In the genomic region with DNA sequence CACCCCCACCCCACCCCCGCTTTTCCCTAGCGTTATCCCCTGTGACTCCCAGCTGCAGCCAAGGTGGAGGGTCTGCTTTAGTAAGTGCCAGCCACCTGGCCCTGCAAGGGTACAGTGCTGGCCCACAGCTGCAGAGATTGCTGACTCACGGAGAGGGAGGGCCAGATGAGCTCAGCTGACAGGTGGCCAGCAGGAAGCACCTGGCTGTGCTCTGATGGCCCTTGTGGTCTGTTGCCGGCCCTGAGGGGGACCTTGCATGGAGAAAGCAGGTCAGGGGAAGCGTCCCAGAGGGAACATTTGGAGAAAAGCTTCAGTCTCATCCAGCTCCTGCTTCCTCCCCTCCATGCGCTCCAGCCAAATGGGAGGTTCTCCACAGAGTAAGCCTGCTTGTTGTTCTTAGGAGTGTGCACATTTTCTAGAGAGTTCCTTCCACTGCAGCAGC, we compare ENCODE assay signal across 8 mouse cellular contexts.
DNase-seq lines count a peak whose midpoint lies in the region; ATAC-seq and TF ChIP-seq lines count a peak whose summit lies in the region.

No protein-coding gene starts in this region.

- no peaks in the 10 kb centered on the region for H3K36me3 ChIP-seq in liver, postnatal 0 days (replicated peaks; ENCODE audit: insufficient read depth, low read length)
- no peaks in the 10 kb centered on the region for H3K36me3 ChIP-seq in liver, embryonic 12.5 days
- no peaks in the 10 kb centered on the region for H3K36me3 ChIP-seq in embryonic facial prominence, embryonic 12.5 days

- no peak overlapping the region for H3K4me2 ChIP-seq in liver, postnatal 0 days (ENCODE audit: low read depth, low read length)
- no peak overlapping the region for H3K4me2 ChIP-seq in liver, embryonic 12.5 days
- H3K4me2 ChIP-seq in embryonic facial prominence, embryonic 12.5 days (replicated peaks), result no peak overlapping the region

- no peak overlapping the region for H3K27ac ChIP-seq in liver, postnatal 0 days (ENCODE audit: low read depth)
- no peak overlapping the region for H3K27ac ChIP-seq in liver, embryonic 12.5 days
- H3K27ac ChIP-seq in embryonic facial prominence, embryonic 12.5 days, result no peak overlapping the region

- H3K4me1 ChIP-seq in liver, postnatal 0 days (ENCODE audit: insufficient read depth), result no peaks in the 10 kb centered on the region
- H3K4me1 ChIP-seq in liver, embryonic 12.5 days, result no peaks in the 10 kb centered on the region
- 0 out of 2 replicates have a peak, but pooled peaks cover 6% of the 10 kb centered on the region for H3K4me1 ChIP-seq in embryonic facial prominence, embryonic 12.5 days

- no peak overlapping the region for H3K9ac ChIP-seq in liver, postnatal 0 days (replicated peaks)
- no peak overlapping the region for H3K9ac ChIP-seq in liver, embryonic 12.5 days
- 0 out of 2 replicates have a peak overlapping the region, but pooled peaks have one; percentile 10 for H3K9ac ChIP-seq in embryonic facial prominence, embryonic 12.5 days

- ATAC-seq in liver, postnatal 0 days, result no peak
- ATAC-seq in liver, embryonic 12.5 days, result no peak
- peak; percentile 37; the same call in 1 of the 2 replicates for ATAC-seq in embryonic facial prominence, embryonic 12.5 days (ENCODE audit: insufficient number of reproducible peaks, insufficient read depth, low FRiP score, low TSS enrichment)
- ATAC-seq in hematopoietic stem cell, adult 5-6 weeks (replicated peaks in 1 of 2; ENCODE audit: insufficient read depth in 1 of 2, low FRiP score in 2 of 2, low TSS enrichment in 1 of 2, low read depth in 1 of 2, poor library complexity in 2 of 2, severe bottlenecking in 2 of 2), result peak; percentile 87
- no peak for ATAC-seq in megakaryocyte-erythroid progenitor cell, adult 5-6 weeks (replicated peaks; ENCODE audit: low FRiP score, low TSS enrichment, poor library complexity, severe bottlenecking)
- ATAC-seq in activated CD4-positive, CD25-positive, alpha-beta regulatory T cell, adult 4 months, result no peak

- no peaks in the 10 kb centered on the region for H3K27me3 ChIP-seq in liver, postnatal 0 days (ENCODE audit: insufficient read depth, low read length)
- H3K27me3 ChIP-seq in liver, embryonic 12.5 days (replicated peaks), result no peaks in the 10 kb centered on the region
- H3K27me3 ChIP-seq in embryonic facial prominence, embryonic 12.5 days, result no peaks in the 10 kb centered on the region

- no peak for TF ChIP-seq CTCF in liver, postnatal 0 days (IDR thresholded peaks at IDR 0.05; ENCODE audit: low read depth)

- TF ChIP-seq EP300 in liver, postnatal 0 days (IDR thresholded peaks at IDR 0.05; ENCODE audit: low read depth), result no peak

- WGBS in liver, postnatal 0 days (ENCODE audit: insufficient replicate concordance), result 14% methylated on average over 6 of the region's 6 CpGs
- WGBS in liver, embryonic 12.5 days (ENCODE audit: insufficient replicate concordance), result 10% methylated on average over 6 of the region's 6 CpGs
- 12% methylated on average over 6 of the region's 6 CpGs for WGBS in embryonic facial prominence, embryonic 12.5 days

- no peaks in the 10 kb centered on the region for H3K9me3 ChIP-seq in liver, postnatal 0 days (ENCODE audit: low read length)
- H3K9me3 ChIP-seq in liver, embryonic 12.5 days (replicated peaks), result no peaks in the 10 kb centered on the region
- no peaks in the 10 kb centered on the region for H3K9me3 ChIP-seq in embryonic facial prominence, embryonic 12.5 days

- no peak overlapping the region for H3K4me3 ChIP-seq in liver, postnatal 0 days (ENCODE audit: low read depth, low read length)
- no peak overlapping the region for H3K4me3 ChIP-seq in liver, embryonic 12.5 days
- no peak overlapping the region for H3K4me3 ChIP-seq in embryonic facial prominence, embryonic 12.5 days

- peak; percentile 21 for DNase-seq in liver, postnatal 0 days
- peak; percentile 35 for DNase-seq in lung, postnatal 36 days
- no peak for DNase-seq in right cerebral cortex, postnatal 25 days

Comparison
In these comparisons a context has a peak if more than half of its experiments do, and no peak if none do; other contexts are left out.
1. ATAC-seq: peak in embryonic facial prominence, embryonic 12.5 days (single experiment) and hematopoietic stem cell, adult 5-6 weeks (2 of 2); none in liver, postnatal 0 days (single experiment), liver, embryonic 12.5 days (single experiment), megakaryocyte-erythroid progenitor cell, adult 5-6 weeks (single experiment) and activated CD4-positive, CD25-positive, alpha-beta regulatory T cell, adult 4 months (single experiment).